Mouse (Mus musculus): ENCODE data around the gene Fzd10. TPM values are rescaled to one million over a fixed set of nuclear protein-coding genes. Genes with fewer than 3 reads are reported as not detected.

The Fzd10 gene
- polyA plus RNA-seq, 1 experiment from 2014 or later = 0.39 TPM

Other genes starting within 250 kb of the Fzd10 start
- gene Tmem132d, start 167.8 kb upstream of the Fzd10 start, polyA plus RNA-seq (2014; fragmentation: Nextera tagmentation; extraction: Ambion mirVana) = 0.03 TPM in 1 of 2 replicates, not detected in the other
- gene Piwil1, start 101.7 kb downstream of the Fzd10 start, polyA plus RNA-seq (2014; fragmentation: Nextera tagmentation; extraction: Ambion mirVana) = not detected in 2 replicates